Mouse (Mus musculus) lung, embryonic 16.5 days (tissue): ENCODE results near the gene Iba57. TPM values are rescaled to one million over a fixed set of nuclear protein-coding genes. Genes with fewer than 3 reads are reported as not detected.
A peak's percentile ranks its signal among the peaks of the same experiment; 100 is the strongest.

ENCODE experiments used
- ATAC-seq: fragments of 200-750 bp; cut with Nextera tagmentation; 2 replicates; pipeline ENCODE4 v1.8.0; 2017; ENCODE audit warnings: low read depth, mild to moderate bottlenecking, moderate library complexity
- H3K27ac ChIP-seq: fragments of 300-500 bp; sonication (generic); 2 replicates; pipeline ENCODE4 v1.5.1; 2014; ENCODE audit warnings: mild to moderate bottlenecking, control low read depth, low read length
- H3K27me3 ChIP-seq: fragments of 300-500 bp; sonication (generic); 2 replicates; pipeline ENCODE4 v1.6.1; 2014; ENCODE audit warnings: low read depth, low read length, mixed read lengths; ENCODE audit not compliant: control insufficient read depth, insufficient read depth
- H3K36me3 ChIP-seq: fragments of 300-500 bp; sonication (generic); 2 replicates; pipeline ENCODE4 v1.6.1; 2014; ENCODE audit warnings: low read length; ENCODE audit not compliant: control insufficient read depth, insufficient read depth
- H3K4me1 ChIP-seq: fragments of 300-500 bp; sonication (generic); replicated peaks from 2 replicates; pipeline ENCODE4 v1.6.1; 2014; ENCODE audit warnings: low read length, mixed read lengths; ENCODE audit not compliant: control insufficient read depth, insufficient read depth
- H3K4me2 ChIP-seq: fragments of 300-500 bp; sonication (generic); 2 replicates; pipeline ENCODE4 v1.6.1; 2014; ENCODE audit warnings: low read depth, low read length, control low read depth
- H3K4me3 ChIP-seq: fragments of 300-500 bp; sonication (generic); 2 replicates; pipeline ENCODE4 v1.5.1; 2014; ENCODE audit warnings: mild to moderate bottlenecking, low read length, control low read depth
- H3K9ac ChIP-seq: fragments of 300-500 bp; sonication (generic); 2 replicates; pipeline ENCODE4 v1.6.1; 2014; ENCODE audit warnings: low read length, control low read depth
- H3K9me3 ChIP-seq: fragments of 300-500 bp; sonication (generic); 2 replicates; pipeline ENCODE4 v1.6.1; 2016; ENCODE audit warnings: low read length; ENCODE audit not compliant: control insufficient read depth
- WGBS: fragments of 180-500 bp; shearing (Covaris S2); extraction: QIAGEN DNeasy Blood & Tissue Kit; methylation state at CpG from one replicate; pipeline ENCODE4 v1.1.7; 2014; 5-methylcytosine and 5-hydroxymethylcytosine counted together
- polyA plus RNA-seq: library from polyadenylated mRNA; unstranded; fragments of >200 nt; fragmentation: Nextera tagmentation; extraction: Ambion mirVana; gene quantifications from 2 replicates; pipeline ENCODE4 v1.2.1, GENCODE M21; 2015

Iba57 gene
- polyA plus RNA-seq, 1 experiment from 2014 or later = 4.6 TPM

DNA sequence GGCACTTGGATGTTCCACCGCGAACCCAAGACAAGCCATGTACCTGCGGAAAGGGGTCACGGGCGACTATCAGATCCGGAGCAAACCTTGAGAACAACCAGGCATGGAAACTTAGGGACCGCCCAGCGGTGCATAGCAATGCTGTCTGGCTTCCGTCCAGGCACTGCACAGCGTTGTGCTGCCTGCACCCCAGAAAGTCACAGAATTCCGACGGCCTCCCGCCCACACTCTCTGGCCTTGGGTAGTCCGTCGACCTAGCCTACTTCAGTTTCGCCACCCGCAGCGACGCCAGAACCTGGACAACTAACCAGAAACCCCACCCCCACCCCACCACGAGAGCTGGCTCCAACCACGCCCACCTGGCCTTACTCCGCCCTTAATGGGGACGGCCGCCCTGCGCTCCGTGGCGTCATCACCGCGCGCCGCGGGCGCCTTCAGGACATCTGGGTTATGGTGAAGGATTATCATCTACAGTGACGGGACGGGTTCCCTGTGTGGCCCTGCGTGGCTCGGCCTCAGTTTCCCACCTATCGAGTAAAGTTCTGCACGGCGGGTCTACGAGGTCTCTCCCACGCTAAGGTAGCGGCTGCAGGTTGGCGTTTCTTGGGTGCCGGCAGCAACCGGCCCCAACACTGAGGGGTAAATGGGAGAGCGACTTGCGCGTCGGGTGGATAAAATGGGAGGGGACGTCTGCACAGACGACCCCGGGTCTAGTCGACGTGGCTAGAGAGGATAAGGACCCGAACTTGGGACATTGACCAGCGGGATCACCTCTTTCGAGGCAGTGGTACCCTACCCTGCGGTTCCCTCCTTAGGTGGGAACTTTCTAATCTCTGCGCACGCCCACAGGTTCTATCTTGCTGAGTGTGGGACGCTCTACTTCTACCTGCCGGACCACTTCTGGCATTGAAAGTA, 38.8 kb upstream of the Iba57 start, which contains the start of gene Mrpl55:
Gene Mrpl55, plus strand, starts transcription at position 406 of the 915 bp plus-strand sequence.
- WGBS = under 1% methylated on average over 63 of the region's 63 CpGs
- Histone ChIP-seq H3K36me3 (peaks cover 15% of the 10 kb centered on the region), H3K9me3 (no peaks in the 10 kb centered on the region), H3K27ac (peak within 1 kb of the TSS; percentile 90), H3K27me3 (no peaks in the 10 kb centered on the region), H3K4me3 (peak within 1 kb of the TSS; percentile 95), H3K4me1 (peaks cover 15% of the 10 kb centered on the region), H3K4me2 (peak within 1 kb of the TSS; percentile 96), H3K9ac (peak within 1 kb of the TSS; percentile 89)
- ATAC-seq = peak; percentile 95

DNA sequence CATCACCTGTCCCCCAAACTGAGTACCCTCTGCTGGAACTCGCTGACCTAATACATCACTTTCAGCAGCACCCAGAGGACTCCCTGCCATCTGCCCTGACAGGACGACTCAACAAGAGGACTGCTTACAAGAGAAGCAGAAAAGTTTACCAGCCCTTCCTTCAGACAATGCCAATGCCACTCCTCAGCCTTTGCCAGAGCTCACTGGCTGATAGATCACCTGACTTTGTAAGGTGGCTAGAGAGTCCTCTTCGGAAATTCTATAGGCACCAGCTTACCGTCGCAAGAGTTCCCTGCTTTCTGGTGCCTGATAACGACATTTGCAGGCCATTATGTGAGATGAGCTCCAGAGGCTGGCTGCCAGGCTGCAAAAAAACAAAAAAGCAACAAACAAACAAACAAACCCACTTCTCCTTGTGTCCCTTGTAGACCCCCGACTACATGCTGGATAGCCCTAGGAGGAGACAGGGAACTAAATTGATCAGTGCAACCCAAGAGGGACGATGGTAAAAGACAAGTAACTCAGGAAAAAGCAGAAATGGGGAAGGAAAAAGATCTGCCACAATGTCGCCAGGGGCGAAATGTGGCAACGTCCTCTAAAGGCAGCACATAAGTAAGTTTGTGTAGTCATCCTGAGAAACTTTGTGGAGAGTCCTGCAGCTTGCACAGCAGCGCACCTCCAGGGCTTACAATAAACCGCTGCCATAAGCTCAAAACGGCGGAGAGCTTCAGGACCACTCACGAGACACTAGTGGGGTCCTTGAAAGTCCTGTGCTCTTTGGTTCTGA, 37.9 kb upstream of the Iba57 start:
- Histone ChIP-seq H3K27me3 (no peaks in the 10 kb centered on the region), H3K4me3 (peak overlapping the region; percentile 95), H3K36me3 (peaks cover 14% of the 10 kb centered on the region), H3K27ac (peak overlapping the region; percentile 90), H3K4me2 (peak overlapping the region; percentile 92), H3K9ac (peak overlapping the region; percentile 89), H3K9me3 (no peaks in the 10 kb centered on the region), H3K4me1 (peaks cover 15% of the 10 kb centered on the region)
- 22% methylated on average over 16 of the region's 16 CpGs for WGBS
- peak; percentile 34 for ATAC-seq

DNA sequence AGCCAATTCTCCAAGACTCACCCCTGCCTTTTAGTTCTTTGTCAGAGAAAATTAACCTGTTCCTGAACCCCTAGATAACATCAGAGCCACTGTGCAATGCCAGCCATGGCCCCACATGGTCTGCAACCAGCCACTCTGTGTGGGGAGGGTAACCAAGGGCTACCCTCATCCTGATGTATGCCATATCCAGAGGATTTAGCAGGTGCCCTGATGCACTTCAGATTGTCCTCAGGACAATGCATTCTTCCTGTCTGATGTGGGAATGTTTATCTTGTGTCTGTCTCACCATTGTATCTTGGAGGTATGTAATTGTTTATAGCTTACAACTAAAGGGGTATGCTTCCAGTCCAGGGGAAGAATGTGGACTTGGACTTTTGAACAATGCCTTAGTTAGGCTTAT, 32.7 kb upstream of the Iba57 start:
- Histone ChIP-seq H3K27me3 (no peaks in the 10 kb centered on the region), H3K9me3 (no peaks in the 10 kb centered on the region), H3K4me1 (peaks cover 5% of the 10 kb centered on the region), H3K9ac (no peak overlapping the region), H3K36me3 (peaks cover 7% of the 10 kb centered on the region; the same call in 1 of the 2 replicates), H3K27ac (peak overlapping the region; percentile 63), H3K4me2 (no peak overlapping the region), H3K4me3 (no peak overlapping the region)
- peak; percentile 32 for ATAC-seq

DNA sequence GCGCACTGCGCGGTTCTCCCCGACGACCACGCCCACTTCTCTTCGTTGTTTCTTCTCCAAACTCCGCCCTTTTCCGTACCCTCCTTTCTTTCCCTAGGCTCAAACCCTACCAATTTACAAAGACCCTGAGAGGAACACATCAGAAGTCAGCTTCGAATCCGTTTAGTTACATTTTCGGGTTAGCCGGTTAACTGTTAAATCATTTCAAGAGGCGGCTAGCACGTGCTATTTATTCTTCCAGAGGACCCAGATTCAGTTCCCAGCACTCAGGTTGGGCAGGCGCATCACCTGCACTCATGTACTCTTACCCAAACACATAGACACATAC, 28.5 kb upstream of the Iba57 start, which contains the start of gene Guk1:
Gene Guk1, minus strand, starts transcription at position 154 of the 328 bp plus-strand sequence.
- Histone ChIP-seq H3K36me3 (no peaks in the 10 kb centered on the region), H3K9me3 (no peaks in the 10 kb centered on the region), H3K9ac (peak within 1 kb of the TSS; percentile 83), H3K4me3 (peak within 1 kb of the TSS; percentile 76), H3K27ac (peak within 1 kb of the TSS; percentile 91), H3K27me3 (no peaks in the 10 kb centered on the region), H3K4me1 (peaks cover 10% of the 10 kb centered on the region; the same call in 1 of the 2 replicates), H3K4me2 (peak within 1 kb of the TSS; percentile 88)
- 5% methylated on average over 16 of the region's 16 CpGs for WGBS
- ATAC-seq = peak; percentile 3; the same call in 1 of the 2 replicates

DNA sequence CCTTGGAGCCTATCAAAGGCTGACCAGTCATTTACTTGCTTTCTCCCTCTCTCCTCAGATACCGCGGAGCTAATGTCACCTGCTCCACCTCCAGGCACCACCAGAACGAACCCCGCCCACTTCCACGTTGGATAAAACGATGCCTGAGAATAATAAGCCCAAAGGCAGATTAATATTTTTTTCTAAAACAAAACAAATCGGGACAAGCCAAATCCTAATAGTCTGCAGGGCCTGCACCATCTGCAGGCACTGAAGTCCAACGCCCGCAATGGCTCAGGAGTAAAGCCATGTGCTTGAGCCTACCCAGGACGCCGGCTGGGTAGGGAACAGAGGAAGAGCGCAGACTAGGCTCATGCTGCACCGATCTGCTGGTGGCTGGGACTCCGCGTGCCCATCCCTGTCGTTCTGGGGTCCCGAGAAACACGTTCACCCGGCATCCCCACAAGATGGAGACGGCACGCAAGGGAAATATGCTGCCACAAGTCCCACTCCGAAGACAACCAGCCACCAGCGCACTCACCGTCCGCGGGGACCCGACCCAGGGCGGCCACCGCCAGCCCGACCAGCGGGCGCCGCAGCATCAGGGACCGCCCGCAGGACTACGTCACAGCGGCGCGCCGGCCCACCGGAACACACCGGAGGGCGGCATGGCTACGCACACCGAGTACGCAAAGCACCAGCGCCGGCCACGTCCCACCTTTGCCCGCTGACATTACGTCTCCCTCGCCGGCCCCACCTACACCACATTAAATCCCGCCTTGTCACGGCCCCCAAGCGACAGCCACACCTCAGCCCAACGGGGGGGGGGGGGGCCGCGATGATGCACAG, 27.9 kb upstream of the Iba57 start:
- H3K9ac ChIP-seq = peak overlapping the region; percentile 83
- H3K4me1 ChIP-seq = peaks cover 10% of the 10 kb centered on the region; the same call in 1 of the 2 replicates
- H3K36me3 ChIP-seq = no peaks in the 10 kb centered on the region
- WGBS = under 1% methylated on average over 46 of the region's 59 CpGs
- H3K27ac ChIP-seq = peak overlapping the region; percentile 91
- H3K27me3 ChIP-seq = no peaks in the 10 kb centered on the region
- no peaks in the 10 kb centered on the region for H3K9me3 ChIP-seq
- H3K4me2 ChIP-seq = peak overlapping the region; percentile 88
- ATAC-seq = peak; percentile 95
- peak overlapping the region; percentile 76 for H3K4me3 ChIP-seq

DNA sequence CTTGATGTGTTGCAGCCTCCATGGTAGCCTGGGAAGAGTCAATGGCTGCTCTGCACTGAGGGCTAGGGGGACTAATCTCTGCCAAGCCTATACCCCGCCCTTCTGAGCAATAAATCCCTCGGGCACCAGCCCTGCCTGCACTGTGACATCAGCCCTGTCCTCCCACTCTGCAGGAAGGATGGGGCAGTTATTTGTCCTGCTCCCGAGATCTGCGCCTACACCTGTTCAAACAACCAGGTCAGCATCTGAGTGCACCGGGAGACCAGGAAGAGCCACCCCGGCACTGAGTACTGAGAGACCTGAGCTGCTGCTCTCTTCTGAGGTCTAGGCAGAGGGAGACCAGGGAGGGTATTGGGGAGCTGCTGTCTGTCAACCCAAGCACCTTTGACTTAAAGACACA, 24.2 kb upstream of the Iba57 start:
- Histone ChIP-seq H3K4me1 (peaks cover 21% of the 10 kb centered on the region), H3K4me2 (no peak overlapping the region), H3K27me3 (no peaks in the 10 kb centered on the region), H3K9ac (no peak overlapping the region), H3K27ac (no peak overlapping the region), H3K4me3 (no peak overlapping the region), H3K9me3 (no peaks in the 10 kb centered on the region), H3K36me3 (peaks cover 7% of the 10 kb centered on the region; the same call in 1 of the 2 replicates)
- ATAC-seq = no peak
- 45% methylated on average over 6 of the region's 6 CpGs for WGBS

DNA sequence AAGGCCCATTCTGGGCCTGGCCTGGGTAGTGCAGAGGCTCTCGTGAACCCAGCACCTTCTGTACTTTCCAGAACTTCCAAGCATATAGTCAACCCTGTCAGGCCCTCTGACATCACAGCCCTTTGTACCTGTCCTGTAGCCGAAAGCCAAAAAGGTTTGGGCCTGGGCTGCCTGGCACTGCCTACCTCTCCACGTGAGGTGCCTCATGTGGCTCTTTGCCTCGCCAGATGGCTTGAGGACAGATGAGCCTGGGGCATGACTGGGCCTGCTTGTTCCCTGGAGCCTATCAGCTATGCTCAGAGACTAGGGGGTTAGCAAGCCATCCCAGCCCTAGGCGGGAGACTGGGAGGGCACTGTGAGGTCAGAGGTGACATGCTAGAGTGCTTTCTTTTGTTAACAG, 22.0 kb upstream of the Iba57 start:
- H3K9me3 ChIP-seq = no peaks in the 10 kb centered on the region
- 73% methylated on average over 5 of the region's 5 CpGs for WGBS
- no peak for ATAC-seq

DNA sequence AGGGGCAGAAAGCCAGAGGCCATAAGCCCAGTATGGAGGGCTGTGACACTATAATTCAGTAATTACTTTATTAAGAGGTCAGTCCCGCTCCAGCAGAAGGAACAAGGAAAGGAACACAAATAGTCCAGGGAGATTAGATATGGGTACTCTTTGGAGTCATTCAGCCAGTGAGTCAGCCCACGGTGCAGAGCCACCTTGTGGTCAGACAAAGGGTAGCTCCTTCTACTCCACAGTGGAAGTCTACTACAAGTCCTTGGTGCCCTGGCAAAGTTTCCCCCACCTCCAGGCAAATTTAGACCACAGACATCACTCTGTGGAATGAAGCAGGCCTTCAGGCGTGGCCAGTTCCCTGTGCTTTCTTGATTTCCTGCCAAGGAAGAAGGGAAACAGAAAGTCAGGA, 20.3 kb upstream of the Iba57 start:
- 20% methylated on average over 3 of the region's 3 CpGs for WGBS
- Histone ChIP-seq H3K36me3 (peaks cover 7% of the 10 kb centered on the region; the same call in 1 of the 2 replicates), H3K27ac (peak overlapping the region; percentile 50), H3K9ac (0 out of 2 replicates have a peak overlapping the region, but pooled peaks have one; percentile 1), H3K4me1 (peaks cover 11% of the 10 kb centered on the region), H3K4me2 (no peak overlapping the region), H3K9me3 (no peaks in the 10 kb centered on the region), H3K27me3 (peaks cover 6% of the 10 kb centered on the region), H3K4me3 (no peak overlapping the region)
- peak; percentile 74 for ATAC-seq

More for the DNA sequence above, 22.0 kb upstream of the Iba57 start:
- no peak overlapping the region for H3K4me2 ChIP-seq
- H3K36me3 ChIP-seq = peaks cover 7% of the 10 kb centered on the region; the same call in 1 of the 2 replicates
- H3K27me3 ChIP-seq = no peaks in the 10 kb centered on the region
- no peak overlapping the region for H3K9ac ChIP-seq
- H3K27ac ChIP-seq = no peak overlapping the region
- peaks cover 15% of the 10 kb centered on the region for H3K4me1 ChIP-seq
- no peak overlapping the region for H3K4me3 ChIP-seq
